Comparison of ENCODE assay signal across 17 mouse cellular contexts in the genomic region with DNA sequence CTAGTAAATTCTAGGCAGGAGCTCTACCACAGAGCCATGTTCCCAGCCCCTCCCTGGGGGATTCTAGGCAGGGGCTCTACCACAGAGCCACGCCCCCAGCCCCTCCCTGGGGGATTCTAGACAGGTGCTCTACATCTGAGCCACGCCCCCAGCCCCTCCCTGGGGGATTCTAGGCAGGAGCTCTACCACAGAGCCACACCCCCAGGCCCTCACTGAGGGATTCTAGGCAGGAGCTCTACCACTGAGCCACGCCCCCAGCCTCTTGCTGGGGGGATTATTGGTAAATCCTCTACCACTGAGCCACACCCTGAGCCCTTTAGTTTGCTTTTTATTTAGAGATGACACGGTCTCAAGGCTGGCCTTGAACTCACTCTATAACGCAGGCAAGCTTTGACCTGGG. TPM values are rescaled to one million over a fixed set of nuclear protein-coding genes. Genes with fewer than 3 reads are reported as not detected.
DNase-seq lines count a peak whose midpoint lies in the region; ATAC-seq and TF ChIP-seq lines count a peak whose summit lies in the region.
"Not testable (repeated sequence)": the region's sequence is repeated elsewhere in the genome, so short reads cannot be mapped to it uniquely, and the experiment has no call there.
"Had no signal": no experiment of that assay in that cellular context is flagged by ENCODE, and none has a peak within 500 bp of the region (broad histone marks: within the 10 kb centered on the region; RNA-seq: fewer than 3 reads in every experiment).

No protein-coding gene starts in this region.

- H3K9me3 ChIP-seq in E14TG2a.4 (ENCODE audit: low read length): peaks cover 29% of the 10 kb centered on the region
- H3K9me3 ChIP-seq in heart, embryonic 13.5 days; liver, embryonic 13.5 days (replicated peaks); liver, postnatal 0 days (ENCODE audit: low read length): not testable (repeated sequence)

- TF ChIP-seq EP300 in liver, postnatal 0 days (IDR thresholded peaks at IDR 0.05; ENCODE audit: low read depth): not testable (repeated sequence)

- H3K4me1 ChIP-seq in E14TG2a.4 (replicated peaks; ENCODE audit: low read depth, low read length): peaks cover 72% of the 10 kb centered on the region
- not testable (repeated sequence) for H3K4me1 ChIP-seq in heart, embryonic 13.5 days; liver, postnatal 0 days (ENCODE audit: insufficient read depth)
- H3K4me1 ChIP-seq in liver, embryonic 13.5 days (replicated peaks): peaks cover 26% of the 10 kb centered on the region

- peak; percentile 52 for DNase-seq in ZHBTc4 (ENCODE audit: low read depth, low spot score)
- DNase-seq in liver, embryonic 13.5 days; liver, postnatal 0 days: not testable (repeated sequence)
- peak; percentile 34 for DNase-seq in testis, postnatal 14 days (ENCODE audit: low spot score)

- H3K27me3 ChIP-seq in E14TG2a.4 (ENCODE audit: insufficient read depth, low read length); heart, embryonic 13.5 days (replicated peaks); liver, embryonic 13.5 days; liver, postnatal 0 days (ENCODE audit: insufficient read depth, low read length): not testable (repeated sequence)

- peaks cover 50% of the 10 kb centered on the region for H3K36me3 ChIP-seq in E14TG2a.4 (ENCODE audit: insufficient read depth, low read length)
- H3K36me3 ChIP-seq in heart, embryonic 13.5 days; liver, embryonic 13.5 days; liver, postnatal 0 days (replicated peaks; ENCODE audit: insufficient read depth, low read length): not testable (repeated sequence)

- H3K27ac ChIP-seq in heart, embryonic 13.5 days (replicated peaks); liver, postnatal 0 days (ENCODE audit: low read depth): not testable (repeated sequence)
- peak overlapping the region; percentile 97; the same call in 1 of the 2 replicates for H3K27ac ChIP-seq in liver, embryonic 13.5 days

- H3K4me2 ChIP-seq in heart, embryonic 13.5 days: peak overlapping the region; percentile 98
- H3K4me2 ChIP-seq in liver, embryonic 13.5 days: peak overlapping the region; percentile 89
- H3K4me2 ChIP-seq in liver, postnatal 0 days (ENCODE audit: low read depth, low read length): peak overlapping the region; percentile 79; the same call in 1 of the 2 replicates

- 0 out of 2 replicates have a peak overlapping the region, but pooled peaks have one; percentile 98 for H3K4me3 ChIP-seq in E14TG2a.4 (replicated peaks; ENCODE audit: low read length)
- H3K4me3 ChIP-seq in heart, embryonic 13.5 days: not testable (repeated sequence)
- peak overlapping the region; percentile 82 for H3K4me3 ChIP-seq in liver, embryonic 13.5 days (replicated peaks)
- H3K4me3 ChIP-seq in liver, postnatal 0 days (ENCODE audit: low read depth, low read length): peak overlapping the region; percentile 63; the same call in 1 of the 2 replicates

- H3K9ac ChIP-seq in heart, embryonic 13.5 days; liver, postnatal 0 days (replicated peaks): not testable (repeated sequence)
- peak overlapping the region; percentile 87 for H3K9ac ChIP-seq in liver, embryonic 13.5 days

- not testable (repeated sequence) for TF ChIP-seq CTCF in E14TG2a.4 (conservative IDR thresholded peaks at IDR 0.05; ENCODE audit: low read length); liver, postnatal 0 days (IDR thresholded peaks at IDR 0.05; ENCODE audit: low read depth)

- WGBS in heart, embryonic 13.5 days: 91% methylated on average over 5 of the region's 5 CpGs
- 71% methylated on average over 5 of the region's 5 CpGs for WGBS in liver, embryonic 13.5 days (ENCODE audit: insufficient replicate concordance)
- 81% methylated on average over 5 of the region's 5 CpGs for WGBS in liver, postnatal 0 days (ENCODE audit: insufficient replicate concordance)

- not testable (repeated sequence) for ATAC-seq in heart, embryonic 13.5 days (ENCODE audit: extremely low read depth, insufficient number of reproducible peaks, low FRiP score, low TSS enrichment); liver, embryonic 13.5 days (ENCODE audit: low read depth); liver, postnatal 0 days

RNA-seq across cellular contexts. Expression of a gene that starts 1.5 kb away (rescaled TPM):
- 9.3 and 10.4 TPM in 2 replicates for polyA plus RNA-seq in heart, embryonic 13.5 days (2015; fragmentation: Nextera tagmentation; extraction: Ambion mirVana)
- polyA plus RNA-seq in liver, embryonic 13.5 days (2015; fragmentation: Nextera tagmentation; extraction: Ambion mirVana): 10.6 and 12.2 TPM in 2 replicates
- 17.3 and 21.7 TPM in 2 replicates for polyA plus RNA-seq in liver, postnatal 0 days (2015; fragmentation: Nextera tagmentation; extraction: Ambion mirVana)

RNA-seq across cellular contexts. Expression of a gene that starts 13.0 kb away (rescaled TPM):
- 1.6 and 1.7 TPM in 2 replicates for polyA plus RNA-seq in heart, embryonic 13.5 days (2015; fragmentation: Nextera tagmentation; extraction: Ambion mirVana)
- polyA plus RNA-seq in liver, embryonic 13.5 days (2015; fragmentation: Nextera tagmentation; extraction: Ambion mirVana): 0.15 and 0.32 TPM in 2 replicates
- 0.13 and 0.32 TPM in 2 replicates for polyA plus RNA-seq in liver, postnatal 0 days (2015; fragmentation: Nextera tagmentation; extraction: Ambion mirVana)
- polyA plus RNA-seq: forebrain, embryonic 16.5 days; hindbrain, embryonic 14.5 days had no signal

RNA-seq across cellular contexts. Expression of a gene that starts 18.4 kb away (rescaled TPM):
- polyA plus RNA-seq in heart, embryonic 13.5 days (2015; fragmentation: Nextera tagmentation; extraction: Ambion mirVana): 3.2 and 9.9 TPM in 2 replicates
- 246 and 259 TPM in 2 replicates for polyA plus RNA-seq in liver, embryonic 13.5 days (2015; fragmentation: Nextera tagmentation; extraction: Ambion mirVana)
- 138 and 152 TPM in 2 replicates for polyA plus RNA-seq in liver, postnatal 0 days (2015; fragmentation: Nextera tagmentation; extraction: Ambion mirVana)
- polyA plus RNA-seq: CD4-positive, CD25-positive, alpha-beta regulatory T cell, adult 4 months; forebrain, embryonic 16.5 days; frontal cortex, adult 2 months had no signal

RNA-seq across cellular contexts. Expression of a gene that starts 27.2 kb away (rescaled TPM):
- polyA plus RNA-seq in heart, embryonic 13.5 days (2015; fragmentation: Nextera tagmentation; extraction: Ambion mirVana): not detected in 2 replicates
- not detected in 2 replicates for polyA plus RNA-seq in liver, embryonic 13.5 days (2015; fragmentation: Nextera tagmentation; extraction: Ambion mirVana)
- not detected in 2 replicates for polyA plus RNA-seq in liver, postnatal 0 days (2015; fragmentation: Nextera tagmentation; extraction: Ambion mirVana)
- polyA plus RNA-seq: brain, embryonic 14.5 days; CD4-positive, CD25-positive, alpha-beta regulatory T cell, adult 4 months; embryonic facial prominence, embryonic 12.5 days; forebrain, embryonic 12.5 days; forebrain, embryonic 16.5 days; frontal cortex, adult 2 months; heart, adult 2 months; heart, embryonic 11.5 days; heart, embryonic 16.5 days; hindbrain, embryonic 10.5 days; hindbrain, embryonic 14.5 days had no signal

RNA-seq across cellular contexts. Expression of a gene that starts 52.3 kb away (rescaled TPM):
- polyA plus RNA-seq in heart, embryonic 13.5 days (2015; fragmentation: Nextera tagmentation; extraction: Ambion mirVana): 6.3 and 7.0 TPM in 2 replicates
- polyA plus RNA-seq in liver, embryonic 13.5 days (2015; fragmentation: Nextera tagmentation; extraction: Ambion mirVana): 0.38 and 0.74 TPM in 2 replicates
- 65.0 and 73.7 TPM in 2 replicates for polyA plus RNA-seq in liver, postnatal 0 days (2015; fragmentation: Nextera tagmentation; extraction: Ambion mirVana)
- polyA plus RNA-seq: CD4-positive, CD25-positive, alpha-beta regulatory T cell, adult 4 months had no signal

Comparison
In these comparisons a context has a peak if more than half of its experiments do, and no peak if none do; other contexts are left out.
1. RNA of a gene that starts 18.4 kb away (polyA plus RNA-seq): 246 to 259 TPM in liver, embryonic 13.5 days and 138 to 152 TPM in liver, postnatal 0 days; 3.2 to 9.9 TPM in heart, embryonic 13.5 days; every median in the first group is over 10 times any median in the second.
2. Peak in every context shown above with its lines, with median percentiles within 50 percentile points of each other: H3K4me2 ChIP-seq.